Mouse (Mus musculus) limb, embryonic 14.5 days (tissue): Measurements from ENCODE around the gene Slc1a2. TPM values are rescaled to one million over a fixed set of nuclear protein-coding genes. Genes with fewer than 3 reads are reported as not detected.

Source experiments
- ATAC-seq: fragments of 200-750 bp; cut with Nextera tagmentation; 2 replicates; pipeline ENCODE4 v1.8.0; 2017; ENCODE audit warnings: low read depth, moderate number of reproducible peaks, moderate TSS enrichment; ENCODE audit not compliant: low FRiP score
- DNase-seq: peaks from one replicate; pipeline ENCODE4 v3.0.0-alpha.2; 2015; ENCODE audit warnings: low spot score
- H3K27ac ChIP-seq: fragments of 300-500 bp; sonication (generic); replicated peaks from 2 replicates; pipeline ENCODE4 v1.5.1; 2014; ENCODE audit warnings: low read depth, mild to moderate bottlenecking, low read length, moderate library complexity, mixed read lengths
- H3K27me3 ChIP-seq: fragments of 300-500 bp; sonication (generic); 2 replicates; pipeline ENCODE4 v1.6.1; 2014; ENCODE audit warnings: low read length, mixed read lengths; ENCODE audit not compliant: control insufficient read depth, insufficient read depth
- H3K36me3 ChIP-seq: fragments of 300-500 bp; sonication (generic); 2 replicates; pipeline ENCODE4 v1.6.1; 2014; ENCODE audit warnings: mild to moderate bottlenecking, low read length, moderate library complexity, mixed read lengths; ENCODE audit not compliant: control insufficient read depth, insufficient read depth
- H3K4me1 ChIP-seq: fragments of 300-500 bp; sonication (generic); 2 replicates; pipeline ENCODE4 v1.6.1; 2014; ENCODE audit warnings: antibody characterized with exemption, low read length, mixed read lengths; ENCODE audit not compliant: control insufficient read depth, insufficient read depth
- H3K4me2 ChIP-seq: fragments of 300-500 bp; sonication (generic); replicated peaks from 2 replicates; pipeline ENCODE4 v1.6.1; 2014; ENCODE audit warnings: low read depth, mild to moderate bottlenecking, low read length, moderate library complexity; ENCODE audit not compliant: severe bottlenecking
- H3K4me3 ChIP-seq: fragments of 300-500 bp; sonication (generic); replicated peaks from 2 replicates; pipeline ENCODE4 v1.5.1; 2014; ENCODE audit warnings: low read length
- H3K9ac ChIP-seq: fragments of 300-500 bp; sonication (generic); 2 replicates; pipeline ENCODE4 v1.6.1; 2014; ENCODE audit warnings: mild to moderate bottlenecking, low read depth, low read length, moderate library complexity; ENCODE audit not compliant: severe bottlenecking
- H3K9me3 ChIP-seq: fragments of 300-500 bp; sonication (generic); 2 replicates; pipeline ENCODE4 v1.6.1; 2016; ENCODE audit warnings: low read length; ENCODE audit not compliant: control insufficient read depth
- POLR2A ChIP-seq: fragments of 200-500 bp; IDR thresholded peaks from 2 replicates; pipeline ENCODE4 v1.8.0; 2012; ENCODE audit warnings: inconsistent platforms, mild to moderate bottlenecking, moderate library complexity, borderline replicate concordance; ENCODE audit not compliant: insufficient read depth, insufficient read length; ENCODE audit errors: extremely low read depth
- WGBS: fragments of 180-500 bp; shearing (Covaris S2); extraction: QIAGEN DNeasy Blood & Tissue Kit; methylation state at CpG from one replicate; pipeline ENCODE4 v1.1.7; 2014; 5-methylcytosine and 5-hydroxymethylcytosine counted together
- polyA plus RNA-seq, 2 experiments: library from polyadenylated mRNA; depleted of rRNA in 1 of 2; stranded (reverse) in 1 of 2; unstranded in 1 of 2; fragments of >200 nt; fragmentation: Nextera tagmentation in 1 of 2; extraction: Ambion mirVana in 1 of 2; gene quantifications; 2 replicates each; pipeline versions ENCODE4 v1.2.1 to v1.2.3; 2012 to 2014

Slc1a2 gene
- polyA plus RNA-seq, 2 experiments: 0.89 to 1.6 TPM

DNA sequence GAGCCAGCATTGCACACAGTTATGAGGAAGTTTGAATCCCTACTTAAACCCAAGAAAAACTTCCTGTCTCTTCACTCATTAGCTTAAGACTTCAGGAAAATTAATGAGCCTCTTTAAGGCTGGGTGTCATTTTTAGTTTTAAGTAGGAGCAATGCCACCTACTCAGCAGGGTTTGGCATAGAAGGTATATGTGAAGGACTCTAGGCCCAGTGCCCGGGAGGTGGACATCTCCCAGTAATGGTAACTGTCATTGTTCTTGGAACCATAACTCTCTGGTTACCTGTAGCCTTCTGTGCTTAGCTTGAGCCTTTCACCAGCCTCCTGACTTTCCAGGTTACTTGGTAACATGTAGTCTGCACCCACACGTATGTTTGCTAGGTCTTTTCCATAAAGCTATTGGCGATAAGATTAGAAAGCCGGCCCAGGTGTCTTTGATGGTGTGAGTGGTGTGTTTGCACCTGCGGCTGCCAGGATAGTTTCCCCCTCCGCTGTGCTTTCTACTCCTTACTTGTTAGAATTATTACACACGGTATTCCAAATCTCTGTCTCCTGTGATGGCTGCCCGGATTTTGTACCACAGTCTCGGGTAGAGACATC is 18.4 kb downstream of the Slc1a2 start:
- Histone ChIP-seq H3K27me3 (0 out of 2 replicates have a peak, but pooled peaks cover 3% of the 10 kb centered on the region), H3K4me2 (no peak overlapping the region), H3K9me3 (no peaks in the 10 kb centered on the region), H3K36me3 (no peaks in the 10 kb centered on the region), H3K27ac (no peak overlapping the region), H3K4me1 (peaks cover 23% of the 10 kb centered on the region), H3K4me3 (no peak overlapping the region), H3K9ac (no peak overlapping the region)
- no peak for TF ChIP-seq POLR2A
- no peak for ATAC-seq
- WGBS: 89% methylated on average over 9 of the region's 9 CpGs
- no peak for DNase-seq

DNA sequence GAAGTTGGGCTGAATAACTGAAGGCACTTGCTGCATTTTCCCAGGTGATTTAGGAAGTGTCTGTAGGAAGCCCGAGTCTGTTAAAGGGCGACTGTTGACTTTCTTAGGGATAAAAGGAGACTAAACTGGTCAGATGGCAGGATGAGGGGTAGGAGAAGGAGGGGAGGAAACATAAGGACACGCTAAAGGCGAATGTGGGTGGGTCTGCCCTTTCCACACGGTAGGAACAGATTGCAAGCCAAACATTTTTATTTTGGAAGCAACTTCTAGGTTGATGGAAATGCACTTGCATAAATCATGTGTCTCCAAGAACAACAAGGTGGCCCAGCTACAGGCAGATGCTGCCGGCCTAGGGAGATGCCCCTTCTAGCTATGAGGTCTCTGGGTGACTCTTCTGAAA is 18.9 kb downstream of the Slc1a2 start:
- Histone ChIP-seq H3K27me3 (0 out of 2 replicates have a peak, but pooled peaks cover 3% of the 10 kb centered on the region), H3K36me3 (no peaks in the 10 kb centered on the region), H3K9me3 (no peaks in the 10 kb centered on the region), H3K9ac (no peak overlapping the region), H3K27ac (no peak overlapping the region), H3K4me3 (no peak overlapping the region), H3K4me1 (peaks cover 23% of the 10 kb centered on the region), H3K4me2 (no peak overlapping the region)
- 80% methylated on average over 6 of the region's 6 CpGs for WGBS
- no peak for DNase-seq
- no peak for ATAC-seq
- TF ChIP-seq POLR2A: no peak

GRCm38 (mm10) chr2:102681351-102681750 is 22.9 kb downstream of the Slc1a2 start:
- no peak overlapping the region for H3K4me3 ChIP-seq
- no peak overlapping the region for H3K27ac ChIP-seq
- no peaks in the 10 kb centered on the region for H3K9me3 ChIP-seq
- TF ChIP-seq POLR2A: no peak
- H3K36me3 ChIP-seq: no peaks in the 10 kb centered on the region
- H3K4me1 ChIP-seq: peaks cover 7% of the 10 kb centered on the region; the same call in 1 of the 2 replicates
- H3K4me2 ChIP-seq: no peak overlapping the region
- H3K9ac ChIP-seq: no peak overlapping the region
- ATAC-seq (no peak), DNase-seq (no peak)
- H3K27me3 ChIP-seq: no peaks in the 10 kb centered on the region
- 37% methylated on average over 7 of the region's 7 CpGs for WGBS

DNA sequence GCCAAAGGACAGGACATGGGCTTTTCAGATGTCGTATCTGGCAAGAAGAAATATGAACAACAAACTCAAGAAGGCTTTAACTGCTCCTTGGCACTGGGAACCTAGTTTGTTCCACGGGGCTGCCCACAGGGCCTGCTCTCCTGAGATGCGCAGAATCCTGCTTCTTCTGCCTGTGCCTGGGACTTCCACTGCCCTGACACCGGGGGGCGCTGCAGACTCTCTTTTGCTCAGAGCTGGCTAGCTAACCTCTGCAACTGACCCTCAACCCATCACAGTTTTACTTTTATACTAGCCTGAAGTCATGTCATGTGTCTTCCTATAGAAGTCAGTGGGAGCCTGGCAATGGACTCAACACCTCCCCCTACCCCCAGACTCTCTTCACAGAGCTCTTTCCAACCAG is 23.7 kb downstream of the Slc1a2 start:
- Histone ChIP-seq H3K36me3 (no peaks in the 10 kb centered on the region), H3K27ac (no peak overlapping the region), H3K27me3 (no peaks in the 10 kb centered on the region), H3K9ac (no peak overlapping the region), H3K4me3 (no peak overlapping the region), H3K9me3 (no peaks in the 10 kb centered on the region), H3K4me2 (no peak overlapping the region), H3K4me1 (peaks cover 5% of the 10 kb centered on the region; the same call in 1 of the 2 replicates)
- TF ChIP-seq POLR2A: no peak
- DNase-seq (no peak), ATAC-seq (no peak)
- WGBS: 51% methylated on average over 5 of the region's 5 CpGs

DNA sequence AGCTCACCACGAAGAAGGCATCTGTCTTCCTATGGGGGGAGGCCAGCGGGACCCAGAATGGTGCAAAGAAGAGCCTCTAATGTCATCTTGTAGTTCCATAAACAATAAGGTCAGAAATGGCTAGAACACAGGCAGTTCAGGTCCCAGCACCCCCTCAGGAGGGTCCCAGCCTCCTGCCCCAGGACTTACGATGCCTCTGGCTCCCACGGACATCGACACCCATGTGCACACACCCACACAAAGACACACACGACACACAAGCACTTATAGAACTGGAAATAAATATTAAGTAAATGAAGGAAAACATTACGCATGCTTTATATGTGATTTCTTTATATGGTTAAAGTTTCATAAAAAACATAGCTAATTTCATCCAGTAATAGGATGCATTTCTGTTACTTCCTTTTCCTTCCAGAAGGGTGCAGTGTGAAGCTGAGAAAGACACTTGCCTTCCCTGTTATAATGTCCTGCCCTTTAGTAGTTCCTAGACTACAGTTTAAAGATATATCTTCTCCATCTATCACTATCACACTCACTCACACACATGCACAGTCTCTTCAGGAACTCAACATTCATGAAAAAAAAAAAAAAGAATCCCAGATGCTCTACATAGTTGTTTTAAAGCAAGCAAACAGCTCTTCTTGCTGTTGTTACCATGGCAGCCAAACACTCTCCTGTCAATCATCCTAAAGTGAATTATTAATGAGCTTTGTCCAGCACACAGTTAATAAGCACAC is 27.1 kb downstream of the Slc1a2 start:
- no peak overlapping the region for H3K4me2 ChIP-seq
- WGBS: 82% methylated on average over 7 of the region's 7 CpGs
- H3K4me1 ChIP-seq: peaks cover 5% of the 10 kb centered on the region; the same call in 1 of the 2 replicates
- H3K9ac ChIP-seq: no peak overlapping the region
- no peaks in the 10 kb centered on the region for H3K27me3 ChIP-seq
- H3K4me3 ChIP-seq: no peak overlapping the region
- ATAC-seq: no peak
- DNase-seq: peak; percentile 46
- no peaks in the 10 kb centered on the region for H3K36me3 ChIP-seq
- no peak for TF ChIP-seq POLR2A
- H3K9me3 ChIP-seq: no peaks in the 10 kb centered on the region
- no peak overlapping the region for H3K27ac ChIP-seq
